Comparison of ENCODE assay signal across 9 mouse cellular contexts in the genomic region with DNA sequence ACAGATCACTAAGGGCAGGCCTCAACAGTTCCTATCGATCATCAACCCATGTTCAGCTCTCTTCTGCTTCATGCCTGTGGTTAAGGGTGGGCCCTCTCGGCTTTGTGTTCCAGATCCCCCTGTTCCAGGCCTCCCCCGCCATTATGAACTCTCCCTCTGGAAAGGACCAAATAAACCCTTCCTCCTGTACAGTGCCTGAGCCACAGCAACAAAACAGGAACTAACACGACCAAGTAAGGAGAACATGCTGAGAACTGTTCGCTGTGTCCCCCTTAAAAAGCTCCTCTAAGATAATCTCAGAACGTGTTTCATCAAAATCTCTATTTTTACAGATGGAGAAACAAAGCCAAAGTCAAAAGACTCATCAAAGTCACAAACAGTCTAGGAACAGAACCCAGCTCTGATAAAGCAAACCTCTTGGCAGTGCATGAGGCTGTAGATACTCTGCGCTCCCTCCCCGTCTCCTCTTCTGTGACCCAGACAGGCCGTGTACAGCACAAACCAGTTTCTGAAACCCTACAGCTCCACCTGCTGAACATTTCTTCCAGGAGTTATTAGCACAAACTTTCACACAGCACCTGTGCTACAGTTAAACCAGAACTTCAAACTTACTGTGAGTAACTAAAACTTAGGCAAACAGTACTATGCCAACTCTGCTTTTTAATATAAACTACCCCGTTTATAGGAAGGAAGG. TPM values are rescaled to one million over a fixed set of nuclear protein-coding genes. Genes with fewer than 3 reads are reported as not detected.
DNase-seq lines count a peak whose midpoint lies in the region; ATAC-seq lines count a peak whose summit lies in the region.
"Had no signal": no experiment of that assay in that cellular context is flagged by ENCODE, and none has a peak within 500 bp of the region (broad histone marks: within the 10 kb centered on the region; RNA-seq: fewer than 3 reads in every experiment).

No protein-coding gene starts in this region.

- no peaks in the 10 kb centered on the region; the same call in 1 of the 2 replicates for H3K36me3 ChIP-seq in kidney, embryonic 14.5 days (ENCODE audit: control insufficient read depth, insufficient read depth, low read length)

- no peak overlapping the region for H3K4me2 ChIP-seq in kidney, embryonic 14.5 days (replicated peaks; ENCODE audit: low read depth, low read length)

- no peak overlapping the region for H3K27ac ChIP-seq in kidney, embryonic 14.5 days (ENCODE audit: low read depth, low read length)
- H3K27ac ChIP-seq: macrophage had no signal

- H3K4me1 ChIP-seq in kidney, embryonic 14.5 days (ENCODE audit: control insufficient read depth, insufficient read depth, low read length), result no peaks in the 10 kb centered on the region

- no peaks in the 10 kb centered on the region for H3K27me3 ChIP-seq in kidney, embryonic 14.5 days (ENCODE audit: control insufficient read depth, insufficient read depth, low read length)

- H3K9me3 ChIP-seq in kidney, embryonic 14.5 days (ENCODE audit: control insufficient read depth, low read length), result no peaks in the 10 kb centered on the region

- no peak overlapping the region for H3K9ac ChIP-seq in kidney, embryonic 14.5 days (ENCODE audit: low read depth, low read length)

- H3K4me3 ChIP-seq in kidney, embryonic 14.5 days (ENCODE audit: low read length), result no peak overlapping the region

- intact Hi-C loops in heart, postnatal 36 days (cut with DNase I), result loop anchor here (10.0 kb wide), 1 partner anchor 1088 kb away; no protein-coding TSS in a partner anchor

- DNase-seq in kidney, adult 9 months, result peak; percentile 28
- DNase-seq in c-Kit-positive CD71-positive TER-119-negative erythroid progenitor cells, embryonic 14.5 days (ENCODE audit: low read depth), result peak; percentile 25
- DNase-seq in heart, postnatal 36 days, result peak; percentile 23 to 31
- peak; percentile 30 for DNase-seq in retina, postnatal 1 day
- no peak for DNase-seq in adrenal gland, postnatal 14 days
- no peak for DNase-seq in right cerebral cortex, postnatal 4 days
- DNase-seq in adrenal gland, postnatal 25 days, result no peak

- WGBS in kidney, embryonic 14.5 days, result 75% methylated on average over 10 of the region's 10 CpGs

- ATAC-seq in kidney, embryonic 14.5 days (ENCODE audit: low FRiP score, low TSS enrichment), result no peak

RNA-seq across cellular contexts. Expression of a gene that starts 49.4 kb away (rescaled TPM):
- 81.7 and 82.3 TPM in 2 replicates for polyA plus RNA-seq in kidney, embryonic 14.5 days (2014; fragmentation: Nextera tagmentation; extraction: Ambion mirVana)
- 100 to 1,000 TPM; 100 to 108 TPM for total RNA-seq in heart, postnatal 36 days (2021)
- 66.0 and 69.3 TPM in 2 replicates for total RNA-seq in adrenal gland, postnatal 14 days (2021)
- total RNA-seq in adrenal gland, postnatal 25 days (2021), result 41.4 and 56.1 TPM in 2 replicates

Comparison
In these comparisons a context has a peak if more than half of its experiments do, and no peak if none do; other contexts are left out.
1. DNase-seq: peak in kidney, adult 9 months (single experiment), c-Kit-positive CD71-positive TER-119-negative erythroid progenitor cells, embryonic 14.5 days (single experiment), heart, postnatal 36 days (2 of 2) and retina, postnatal 1 day (single experiment); none in adrenal gland, postnatal 14 days (single experiment), right cerebral cortex, postnatal 4 days (single experiment) and adrenal gland, postnatal 25 days (single experiment).